Mouse (Mus musculus): ENCODE measurements around the gene Zfhx3.

Zfhx3 gene

DNA sequence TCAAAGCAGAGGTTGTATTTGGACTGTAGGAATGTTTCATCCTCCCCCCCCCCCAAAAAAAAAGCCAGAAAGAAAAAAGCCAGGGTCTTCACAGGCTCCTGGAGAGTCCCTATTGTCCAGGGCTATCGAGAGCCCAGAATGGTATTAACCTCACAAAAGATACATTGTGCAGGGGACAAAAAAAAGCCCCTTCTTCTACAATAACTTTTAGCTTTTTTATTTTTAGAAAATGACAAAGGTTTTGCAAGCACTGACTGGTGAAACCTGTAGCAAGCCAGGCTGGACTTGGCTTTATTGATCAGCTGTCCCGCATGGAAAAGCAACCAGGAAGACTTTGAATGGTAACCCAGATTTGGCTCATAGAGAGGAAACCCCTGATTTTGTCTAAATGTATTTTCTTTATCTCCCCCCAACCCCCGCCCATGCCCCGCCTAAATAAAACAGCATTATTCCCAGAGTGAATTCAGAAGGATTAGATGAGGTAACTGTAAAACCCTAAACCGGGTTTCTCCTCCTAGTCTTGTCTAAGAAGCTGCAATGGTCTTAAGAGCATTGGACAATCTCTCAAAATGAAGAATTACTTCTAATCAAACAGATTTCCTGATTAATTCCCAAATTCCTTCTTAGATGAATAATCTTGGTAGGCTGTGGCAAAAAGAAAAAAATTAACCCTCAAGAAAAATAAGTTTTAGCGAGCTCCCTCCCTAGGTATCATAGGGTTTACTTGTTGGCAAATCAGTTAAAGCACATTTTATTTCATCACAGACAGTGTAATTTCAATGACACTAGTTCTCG is 759.1 kb downstream of the Zfhx3 start:
- no peak for DNase-seq (ENCODE audit: low spot score)

DNA sequence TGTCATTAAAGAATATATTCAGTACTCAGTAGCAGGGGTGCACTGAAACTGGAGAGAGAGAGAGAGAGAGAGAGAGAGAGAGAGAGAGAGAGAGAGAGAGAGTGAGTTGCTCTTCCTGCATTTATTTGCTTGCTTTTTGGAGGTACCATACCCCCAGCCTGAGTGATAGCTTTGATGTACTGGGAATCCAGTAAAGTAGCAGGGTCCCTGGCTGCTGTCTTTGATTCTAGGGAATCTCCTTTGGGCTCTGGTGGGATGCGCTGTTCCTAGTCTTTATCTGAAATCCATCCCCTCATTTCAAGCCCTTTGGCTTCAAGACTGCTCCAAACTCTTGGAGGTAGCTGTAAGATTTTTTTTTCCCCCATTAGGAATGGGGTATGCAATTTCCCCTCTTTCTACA is 759.8 kb downstream of the Zfhx3 start:
- no peak for DNase-seq (ENCODE audit: low spot score)

DNA sequence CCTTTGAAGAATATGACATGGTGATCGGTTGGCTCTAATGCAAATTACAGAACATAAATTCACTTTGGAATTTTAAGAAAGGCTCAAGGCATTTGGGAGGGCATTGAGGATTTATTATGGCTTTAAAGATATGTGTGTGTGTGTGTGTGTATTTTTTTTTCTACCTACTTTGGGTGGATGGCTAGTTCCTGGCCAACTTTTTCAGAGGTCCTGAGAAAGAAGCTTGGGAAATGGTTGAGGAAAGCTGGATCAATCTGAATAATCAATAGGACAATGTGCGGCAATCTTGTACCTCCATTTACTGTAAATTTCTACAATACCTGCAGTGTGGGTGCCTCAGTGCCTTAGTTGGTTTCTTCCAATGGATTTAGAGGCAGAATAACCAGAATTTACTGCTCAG is 763.3 kb downstream of the Zfhx3 start:
- no peak for DNase-seq (ENCODE audit: low spot score)

DNA sequence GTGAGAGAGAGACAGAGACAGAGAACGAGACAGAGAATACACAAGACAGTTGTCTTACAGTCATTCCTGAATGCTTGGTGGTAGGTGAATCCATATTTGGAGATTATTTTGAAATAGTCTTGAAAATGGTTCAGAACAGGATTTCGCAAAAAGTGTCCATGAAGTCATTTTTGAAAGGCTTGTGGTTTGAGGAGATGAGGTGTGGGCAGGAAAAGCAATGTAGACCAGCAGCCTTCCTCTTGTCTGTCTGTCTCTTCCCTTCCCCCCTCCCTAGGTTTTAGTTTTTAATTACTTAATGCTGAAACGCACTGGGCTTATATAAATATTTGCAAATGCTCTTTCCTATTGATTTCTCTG is 764.0 kb downstream of the Zfhx3 start:
- no peak for DNase-seq (ENCODE audit: low spot score)

DNA sequence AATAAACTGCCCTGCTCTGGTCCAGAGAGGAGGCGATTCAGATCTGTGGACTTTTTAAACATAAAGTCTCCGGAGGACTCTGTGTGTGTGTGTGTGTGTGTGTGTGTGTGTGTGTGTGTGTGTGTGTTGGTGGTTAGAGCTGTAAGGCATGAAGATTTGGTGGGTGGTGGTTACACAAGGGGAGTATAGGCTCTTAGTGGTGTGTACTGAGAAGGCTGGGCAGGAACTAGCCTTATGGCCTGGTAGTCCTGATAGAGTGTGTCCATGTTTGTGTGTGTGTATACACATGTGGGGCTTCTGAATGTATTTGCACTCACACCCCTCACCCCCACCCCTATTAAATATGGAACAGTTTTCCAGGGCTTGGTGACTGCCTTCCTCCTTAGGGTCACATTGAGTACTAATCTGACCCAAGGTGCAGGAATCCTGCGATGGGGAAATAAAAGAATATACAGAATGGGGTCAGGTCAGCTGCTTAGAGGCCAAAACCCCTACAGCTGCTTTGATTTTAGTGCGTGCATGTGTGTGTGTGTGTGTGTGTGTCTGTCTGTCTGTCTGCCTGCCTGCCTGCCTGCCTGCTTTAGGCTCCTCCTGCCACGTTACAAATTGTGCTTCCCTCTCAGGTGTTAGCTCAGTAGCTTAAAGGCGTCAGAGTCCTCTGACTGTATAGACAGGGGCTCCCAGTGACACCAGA is 764.6 kb downstream of the Zfhx3 start:
- DNase-seq (ENCODE audit: low spot score), result no peak

DNA sequence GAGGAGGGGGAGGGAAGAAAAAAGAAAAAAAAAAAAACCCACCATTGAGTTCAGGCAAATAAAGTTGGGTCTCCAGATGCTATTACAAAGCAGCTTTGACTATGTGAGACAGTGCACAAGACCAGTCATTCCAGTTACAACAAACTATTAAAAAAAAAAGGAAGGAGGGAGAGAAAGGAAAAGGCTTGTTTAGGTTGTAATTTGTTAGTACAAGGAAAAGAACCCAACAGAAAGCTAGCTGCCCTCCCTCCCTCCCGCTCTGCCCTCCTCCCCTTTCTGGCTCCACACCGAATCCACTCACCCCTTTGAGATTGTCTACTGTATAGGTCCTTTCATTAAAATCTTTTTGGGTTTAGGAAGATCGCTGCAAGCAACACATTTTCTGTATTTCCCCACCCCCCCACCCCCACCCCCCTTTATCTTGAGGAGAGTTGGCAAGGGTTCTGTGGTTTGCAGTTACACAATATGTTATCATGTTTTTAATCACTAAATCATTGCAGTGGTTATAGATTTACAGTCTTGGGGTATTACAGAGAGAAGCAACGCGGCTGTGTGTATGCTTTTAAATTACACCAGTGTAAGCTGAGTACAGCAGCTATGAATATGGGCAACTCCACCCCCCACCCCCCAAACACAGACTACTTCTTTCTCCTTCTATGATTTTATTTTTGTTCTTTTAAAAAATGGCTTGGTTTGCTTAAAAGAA is 765.3 kb downstream of the Zfhx3 start:
- DNase-seq (ENCODE audit: low spot score), result no peak

DNA sequence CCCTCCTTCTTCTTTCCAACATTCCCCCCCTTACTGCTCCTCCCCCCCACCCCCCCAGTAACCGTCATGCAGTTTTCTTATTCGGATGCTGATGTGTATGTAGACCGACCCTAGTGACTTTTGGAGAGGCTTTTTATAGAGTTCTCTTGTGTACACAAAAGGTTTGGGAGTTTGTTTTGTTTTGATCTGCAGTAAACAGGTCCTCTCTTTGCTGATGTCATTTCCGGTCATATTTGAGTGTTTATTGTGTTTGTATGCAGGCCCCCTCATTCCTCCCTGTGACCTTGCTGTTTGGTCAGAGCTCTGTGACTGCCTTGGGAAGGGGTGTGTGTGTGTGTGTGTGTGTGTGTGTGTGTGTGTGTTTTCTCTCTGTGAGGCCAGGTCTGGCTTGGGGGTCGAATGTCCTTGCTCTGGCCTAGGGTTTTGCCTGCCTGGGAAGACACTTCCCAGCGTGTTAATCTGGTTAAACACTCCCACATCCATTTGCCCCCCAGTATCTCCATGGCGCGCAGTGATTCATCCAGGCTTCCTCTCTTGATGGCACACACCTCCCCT is 766.5 kb downstream of the Zfhx3 start:
- peak; percentile 14 for DNase-seq (ENCODE audit: low spot score)

DNA sequence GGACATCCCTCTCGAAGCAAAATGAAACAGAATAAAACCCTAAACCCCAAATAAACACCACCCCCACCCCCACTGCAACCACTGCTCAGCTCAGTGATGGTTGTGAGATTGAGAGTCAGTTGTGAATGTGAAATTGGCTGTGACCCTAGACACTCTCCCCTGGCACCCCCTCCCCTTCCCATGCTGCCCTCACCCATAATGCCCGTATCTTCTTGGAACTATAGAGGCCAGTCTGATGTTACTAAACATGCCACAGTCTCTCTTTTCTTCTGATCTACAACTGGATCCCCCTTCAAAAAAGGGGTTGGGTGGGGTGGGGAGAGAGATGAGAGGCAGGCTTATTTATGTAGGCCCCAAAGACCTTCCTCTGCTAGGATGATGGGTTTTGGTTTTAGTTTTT is 767.0 kb downstream of the Zfhx3 start:
- DNase-seq (ENCODE audit: low spot score), result no peak

DNA sequence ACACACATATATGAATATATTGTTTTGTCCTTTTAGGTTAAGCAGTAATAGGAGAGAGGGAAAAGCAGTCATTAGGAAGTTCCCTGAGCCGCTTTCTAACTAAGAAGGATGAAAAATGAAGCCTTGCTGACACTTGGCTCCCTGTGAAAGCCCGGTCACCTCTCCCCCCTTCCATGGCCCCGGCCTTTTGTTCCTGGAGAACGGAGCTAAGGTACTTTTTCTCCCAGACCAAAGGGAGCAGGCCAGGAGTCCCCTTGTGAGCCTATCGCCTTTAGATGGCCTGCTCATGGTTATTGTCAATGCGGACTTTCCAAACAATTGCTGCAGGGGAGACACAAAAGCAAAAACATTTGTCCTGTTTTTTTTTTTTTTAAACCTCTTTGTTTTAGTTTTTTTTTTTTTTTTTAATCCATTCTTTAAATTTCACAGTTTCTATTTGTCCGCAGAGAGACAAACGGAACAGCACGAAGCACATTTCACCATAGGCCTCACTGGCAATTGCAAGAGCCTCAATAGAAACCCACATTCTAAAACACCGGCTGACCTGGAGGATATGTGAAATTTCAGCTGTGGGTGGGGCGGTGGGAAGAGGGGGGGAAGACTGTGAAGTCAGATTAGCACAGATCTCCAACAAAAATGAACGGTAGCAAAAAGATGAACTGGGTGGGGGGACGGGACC is 767.6 kb downstream of the Zfhx3 start:
- DNase-seq (ENCODE audit: low spot score), result peak; percentile 68

DNA sequence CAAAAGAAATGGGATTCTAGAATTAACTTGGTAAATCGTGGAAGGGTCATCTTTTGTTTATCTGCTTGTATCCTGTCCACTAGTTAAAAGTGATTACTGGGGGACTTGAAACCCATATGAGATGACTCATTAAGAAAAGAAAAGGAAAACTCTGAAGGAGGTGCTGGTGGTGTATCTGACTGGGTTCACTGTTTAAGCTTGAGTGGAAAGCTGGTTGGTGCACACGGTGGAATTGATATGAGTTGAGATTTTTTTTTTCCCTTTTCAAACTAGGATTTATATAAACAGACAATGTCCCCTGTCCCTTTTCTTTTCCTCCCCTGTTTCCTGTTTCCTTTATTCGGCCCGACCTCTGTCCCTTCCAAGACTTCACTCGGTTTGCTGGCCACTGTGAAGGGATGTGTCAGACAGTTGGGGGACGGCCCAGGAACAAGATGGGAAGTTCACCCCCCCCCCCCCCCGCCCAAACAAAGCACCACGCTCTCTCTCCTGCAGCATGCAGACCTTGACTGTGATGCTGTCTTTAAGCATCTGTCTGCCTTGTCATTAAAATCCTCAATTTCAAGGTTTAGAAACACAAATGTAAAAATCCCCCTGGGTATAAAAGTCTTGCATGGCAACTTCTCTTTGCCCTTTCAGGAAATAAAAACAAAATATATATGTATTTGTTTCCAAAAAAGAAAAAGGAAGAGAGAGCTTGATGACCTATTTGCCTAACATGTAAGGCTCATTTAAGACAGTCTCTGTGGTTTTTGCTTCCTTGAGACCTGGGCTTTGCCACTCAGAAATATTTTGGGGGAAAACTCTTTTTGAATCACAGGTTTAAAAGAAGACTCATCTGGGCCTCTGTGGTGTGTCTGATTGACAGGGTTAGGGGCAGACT is 768.4 kb downstream of the Zfhx3 start:
- DNase-seq (ENCODE audit: low spot score), result peak; percentile 48

DNA sequence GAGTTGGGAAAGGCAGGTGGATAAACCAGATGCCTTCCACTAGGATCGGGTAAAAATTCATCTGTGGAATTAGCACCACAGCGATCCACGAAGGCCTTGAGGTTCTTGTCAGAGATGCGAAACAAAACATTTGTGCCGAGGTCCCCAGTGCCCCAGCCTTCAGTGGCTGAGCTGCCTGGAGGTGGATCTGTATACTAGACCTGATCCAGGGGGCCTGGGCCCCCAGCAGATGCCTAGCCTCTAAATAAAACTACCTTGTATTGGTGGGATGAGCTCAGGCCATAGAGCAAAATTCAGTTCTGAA is 769.0 kb downstream of the Zfhx3 start:
- DNase-seq (ENCODE audit: low spot score), result peak; percentile 11

DNA sequence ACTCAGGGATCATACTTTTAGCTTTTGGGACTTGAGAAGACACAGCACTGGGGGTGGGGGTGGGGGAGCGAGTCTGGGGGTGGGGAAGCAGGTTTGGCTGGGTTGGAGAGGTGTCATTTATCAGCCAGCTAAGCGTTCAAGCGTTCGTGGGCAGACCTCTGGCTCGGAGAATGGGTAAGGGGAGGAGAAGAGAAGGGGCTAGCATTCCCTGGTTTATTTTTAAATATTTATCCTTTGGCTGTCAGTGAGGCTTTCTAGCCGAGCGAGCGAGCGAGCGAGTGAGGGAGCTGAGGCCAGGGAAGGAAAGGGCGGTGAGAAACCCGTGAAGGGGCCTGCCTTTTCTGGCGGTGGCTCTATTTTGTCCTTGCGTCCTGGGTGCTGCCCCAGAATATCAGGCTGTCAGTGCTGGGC is 769.6 kb downstream of the Zfhx3 start:
- peak; percentile 37 for DNase-seq (ENCODE audit: low spot score)

DNA sequence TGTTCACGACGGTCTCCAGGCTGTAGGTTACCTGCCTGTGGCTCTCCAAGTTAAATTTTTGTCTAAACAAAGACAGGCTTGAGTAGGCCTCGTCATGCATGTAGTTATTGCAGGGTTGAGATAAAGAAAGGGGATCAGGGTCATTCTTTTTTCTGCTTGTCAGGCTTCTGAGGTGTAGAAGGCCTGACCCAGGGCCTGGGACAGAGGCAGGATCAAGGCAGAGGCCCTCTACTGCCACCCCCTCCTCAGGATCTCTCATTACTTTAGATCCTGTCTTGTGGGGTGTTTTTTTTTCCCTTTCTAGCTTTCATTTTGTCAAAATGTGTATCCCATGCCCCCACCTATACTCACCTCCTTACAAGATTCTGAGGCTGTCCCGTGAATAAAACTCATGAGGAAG is 770.2 kb downstream of the Zfhx3 start:
- DNase-seq (ENCODE audit: low spot score), result peak; percentile 6

DNA sequence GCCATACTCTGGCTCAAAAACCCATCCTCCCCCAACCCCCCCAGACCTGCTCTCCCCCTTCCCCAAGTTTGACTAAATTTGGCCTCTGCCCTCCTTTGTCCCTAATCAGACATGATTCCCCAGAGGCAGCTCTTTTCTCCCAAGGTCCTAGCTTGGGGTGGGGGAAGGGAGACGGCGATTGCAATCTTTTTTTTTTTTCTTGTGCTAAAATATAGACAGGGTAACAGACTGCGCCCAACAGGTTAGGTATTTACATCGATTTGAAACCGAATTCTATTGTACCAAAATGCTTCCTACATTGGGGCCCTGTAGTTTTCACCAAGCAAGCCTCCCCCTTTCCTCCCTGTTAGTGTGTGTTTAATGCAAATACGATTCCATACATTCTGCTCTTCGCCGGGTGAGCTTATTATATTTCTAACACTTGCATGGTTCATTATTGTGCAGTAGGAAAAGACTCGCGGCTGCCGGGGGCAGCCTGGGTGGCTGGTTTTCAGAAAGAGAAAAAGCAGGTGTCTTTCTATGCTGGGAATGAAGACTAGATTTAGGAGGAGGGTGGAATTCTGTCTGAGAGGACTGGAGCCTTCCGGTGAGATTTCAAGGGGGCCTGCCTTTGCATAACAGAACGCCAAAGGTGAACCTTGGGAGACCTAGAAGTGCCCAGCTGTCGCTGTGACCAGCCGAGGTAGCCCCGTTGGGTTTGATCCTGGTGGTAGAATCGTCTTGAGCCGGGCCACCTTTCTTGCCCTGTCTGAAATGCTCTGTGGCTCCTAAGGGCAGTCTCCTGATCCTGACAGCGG is 771.1 kb downstream of the Zfhx3 start:
- DNase-seq (ENCODE audit: low spot score), result no peak

DNA sequence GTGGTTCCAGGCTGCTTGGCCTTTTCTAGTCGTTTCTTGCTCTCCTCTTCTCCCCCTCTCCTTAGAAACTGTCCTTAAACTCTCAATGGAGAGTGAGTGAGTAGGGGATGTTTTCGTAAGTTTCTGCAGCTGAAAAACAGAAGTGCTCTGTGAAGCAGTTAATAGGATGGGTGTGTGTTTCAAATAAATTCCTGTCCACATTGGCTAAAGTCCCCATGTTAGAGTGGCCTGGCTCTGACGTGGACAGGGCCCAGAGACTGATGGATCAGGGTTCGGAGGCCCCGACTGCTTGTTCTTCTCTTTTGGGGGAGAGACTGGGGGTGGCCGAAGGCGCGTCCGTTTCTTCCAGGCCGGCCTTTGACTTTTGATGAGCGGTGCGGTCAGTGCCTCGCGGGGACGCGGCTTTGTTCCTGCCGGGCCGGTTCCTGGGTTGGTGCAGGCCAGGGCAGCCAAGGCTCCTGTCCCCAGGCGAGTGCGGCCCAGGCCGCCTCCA is 771.7 kb downstream of the Zfhx3 start:
- DNase-seq (ENCODE audit: low spot score), result no peak

DNA sequence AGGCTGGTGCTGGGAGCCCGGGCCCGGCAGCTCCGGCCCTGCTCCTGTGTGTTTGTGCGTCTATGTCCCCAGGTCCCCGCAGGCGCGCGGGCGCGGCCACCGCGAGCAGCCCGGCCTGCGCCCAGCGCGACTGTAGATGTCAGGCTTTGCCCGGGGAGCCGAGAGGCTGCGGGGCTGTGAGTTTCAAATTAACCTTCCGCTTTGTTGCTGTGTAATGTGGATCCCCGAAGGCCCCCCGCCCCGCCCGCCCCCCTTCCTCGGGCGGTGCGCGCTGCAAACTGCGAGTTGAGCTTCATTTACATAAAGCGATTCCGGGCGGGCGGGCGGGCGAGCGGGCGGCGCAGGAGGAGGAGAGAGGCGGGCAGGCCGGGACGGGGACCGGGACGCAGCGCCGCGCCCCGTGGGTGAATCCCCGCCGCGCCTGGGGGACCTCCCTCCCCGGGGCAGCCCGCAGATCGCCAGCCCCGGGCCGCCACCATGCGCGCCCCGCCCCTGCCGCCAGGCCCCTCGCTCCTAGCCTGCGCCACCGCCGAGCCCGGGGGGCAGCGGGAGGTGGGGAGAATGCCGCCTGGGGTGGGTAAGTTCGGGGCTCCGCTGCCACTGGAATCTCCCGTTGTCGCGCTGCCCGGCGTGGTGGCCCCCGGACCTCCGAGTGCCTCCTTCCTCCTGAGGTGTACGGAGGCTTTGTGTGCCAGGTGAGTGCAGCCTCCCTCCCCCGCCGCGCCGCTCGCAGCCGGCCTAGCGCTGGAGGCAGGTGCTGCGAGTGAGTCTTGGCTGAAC is 772.4 kb downstream of the Zfhx3 start:
- DNase-seq (ENCODE audit: low spot score), result peak; percentile 73

DNA sequence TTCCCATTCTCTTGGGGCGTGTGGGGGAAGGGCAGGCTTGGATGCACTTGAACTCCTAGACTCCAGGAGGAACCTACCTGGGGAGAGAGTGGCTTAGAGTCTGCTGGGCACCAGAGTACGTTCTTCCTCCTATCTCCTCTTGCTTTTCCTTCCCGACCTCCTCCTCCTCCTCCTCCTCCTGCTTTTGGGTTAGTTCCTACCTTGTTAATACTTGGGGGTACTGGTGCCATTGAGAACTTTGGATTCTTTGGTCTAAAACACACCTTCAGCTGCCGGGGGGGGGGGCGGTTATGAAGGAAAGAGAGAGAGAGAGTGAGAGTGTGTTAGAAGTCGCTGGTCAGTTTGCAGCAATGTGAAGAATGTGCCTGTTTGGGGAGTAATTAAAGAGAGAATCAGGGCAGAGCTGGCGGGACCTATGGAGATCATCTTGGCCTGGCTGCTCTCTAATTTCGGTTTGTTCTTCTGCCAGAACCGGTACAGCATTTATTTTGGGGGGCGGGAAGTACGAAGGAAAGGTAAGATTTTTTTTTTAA is 773.0 kb downstream of the Zfhx3 start:
- DNase-seq (ENCODE audit: low spot score), result no peak

DNA sequence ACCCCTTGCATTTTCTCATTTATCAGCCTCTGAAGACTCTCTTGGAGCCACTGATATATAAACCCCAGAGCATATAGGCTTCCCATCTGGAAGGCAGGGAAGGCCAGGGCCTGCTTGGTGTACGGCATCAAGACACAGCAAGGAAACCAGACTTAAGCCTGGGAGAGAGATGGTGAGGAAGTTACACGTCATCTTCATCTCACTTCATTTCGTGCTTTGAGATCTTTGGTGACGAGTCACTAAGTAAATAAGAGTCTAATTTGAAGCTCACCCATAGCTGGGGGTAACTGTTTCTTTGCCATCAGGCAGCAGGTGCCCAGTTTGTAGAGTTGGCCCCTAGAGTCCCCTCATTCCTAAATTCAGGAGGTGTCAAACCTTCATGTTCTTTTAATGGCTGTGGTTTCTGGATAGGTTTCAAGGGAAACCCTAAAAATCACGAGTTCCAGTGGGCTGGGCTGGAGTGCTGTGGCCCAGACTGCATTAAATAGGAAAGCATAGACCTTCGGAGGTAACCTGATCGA is 773.9 kb downstream of the Zfhx3 start:
- DNase-seq (ENCODE audit: low spot score), result no peak

DNA sequence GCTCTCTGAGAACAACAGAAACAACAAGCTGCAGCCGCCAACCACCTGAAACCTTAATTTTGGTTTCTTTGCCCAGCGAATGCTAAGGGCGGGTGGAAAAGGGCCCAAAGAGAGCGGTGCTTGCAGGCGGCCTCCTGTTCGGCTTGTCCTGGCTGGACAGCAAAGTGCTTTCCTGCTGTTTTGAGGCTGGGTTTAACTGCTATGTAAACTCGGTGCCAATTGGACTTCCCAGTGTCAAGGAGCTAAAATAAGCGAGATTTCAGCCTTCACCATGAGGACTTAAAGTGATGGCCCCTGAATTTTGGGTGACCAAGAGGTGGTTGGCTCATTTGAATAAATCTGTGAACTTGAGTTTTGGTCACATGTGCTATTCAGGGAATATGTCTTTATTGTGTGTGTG is 775.1 kb downstream of the Zfhx3 start:
- no peak for DNase-seq (ENCODE audit: low spot score)

Measured in embryo, embryonic 10 days (tissue).